Mouse (Mus musculus) testis, postnatal 10 days (tissue): ENCODE measurements around the gene Kif12.

Experiments used
- DNase-seq: peaks from one replicate; pipeline ENCODE4 v3.0.0; 2021; ENCODE audit warnings: low spot score

Gene Kif12

GRCm38 (mm10) chr4:63171969-63172685 lies at the start of gene Kif12:
Gene Kif12, minus strand, starts transcription at chr4:63172131.
- no peak for DNase-seq

- DNase-seq = no peak
Observed at GRCm38 (mm10) chr4:63221096-63221958, 49.4 kb upstream of the Kif12 start.

- DNase-seq = no peak
Observed at GRCm38 (mm10) chr4:63219635-63220034, 47.7 kb upstream of the Kif12 start.

GRCm38 (mm10) chr4:63219059-63219458 lies 47.1 kb upstream of the Kif12 start:
- no peak for DNase-seq

- no peak for DNase-seq
Observed at GRCm38 (mm10) chr4:63217513-63217912, 45.6 kb upstream of the Kif12 start.

- DNase-seq = peak; percentile 68
Observed at GRCm38 (mm10) chr4:63216566-63216965, 44.6 kb upstream of the Kif12 start.

- DNase-seq = peak; percentile 78
Observed at GRCm38 (mm10) chr4:63215993-63216531, 44.1 kb upstream of the Kif12 start.

GRCm38 (mm10) chr4:63215185-63215992 lies 43.5 kb upstream of the Kif12 start:
- peak; percentile 93 for DNase-seq

- DNase-seq = no peak
Observed at GRCm38 (mm10) chr4:63213907-63214621, 42.1 kb upstream of the Kif12 start, which contains the start of gene Col27a1. Gene Col27a1, plus strand, starts transcription at chr4:63214004.

- DNase-seq = no peak
Observed at GRCm38 (mm10) chr4:63205583-63205982, 33.7 kb upstream of the Kif12 start.

- DNase-seq = no peak
Observed at GRCm38 (mm10) chr4:63203874-63204273, 31.9 kb upstream of the Kif12 start.

GRCm38 (mm10) chr4:63199366-63199765 lies 27.4 kb upstream of the Kif12 start:
- DNase-seq = no peak

GRCm38 (mm10) chr4:63194366-63194765 lies 22.4 kb upstream of the Kif12 start:
- DNase-seq = no peak

- no peak for DNase-seq
Observed at GRCm38 (mm10) chr4:63191641-63192040, 19.7 kb upstream of the Kif12 start.

GRCm38 (mm10) chr4:63186281-63186870 lies 14.4 kb upstream of the Kif12 start:
- DNase-seq = peak; percentile 53

GRCm38 (mm10) chr4:63181556-63181955 lies 9.6 kb upstream of the Kif12 start:
- DNase-seq = peak; percentile 81

- no peak for DNase-seq
Observed at GRCm38 (mm10) chr4:63171122-63171521, 809 bp downstream of the Kif12 start.

GRCm38 (mm10) chr4:63170061-63170460 lies 1.9 kb downstream of the Kif12 start:
- DNase-seq = no peak

- DNase-seq = no peak
Observed at GRCm38 (mm10) chr4:63166323-63166722, 5.6 kb downstream of the Kif12 start.

- DNase-seq = no peak
Observed at GRCm38 (mm10) chr4:63165636-63166035, 6.3 kb downstream of the Kif12 start.
